Mouse (Mus musculus) adrenal gland, postnatal 36 days (tissue): Measurements from ENCODE around the gene Noct. TPM values are rescaled to one million over a fixed set of nuclear protein-coding genes. Genes with fewer than 3 reads are reported as not detected.
"Not testable (repeated sequence)": the region's sequence is repeated elsewhere in the genome, so short reads cannot be mapped to it uniquely, and the experiment has no call there.

Source experiments
- DNase-seq, 2 experiments: peaks; one replicate each; pipeline ENCODE4 v3.0.0; 2021; ENCODE audit warnings: mixed read lengths in 1 of 2
- long read RNA-seq, 2 experiments: library from polyadenylated mRNA; stranded (forward); transcript quantifications; one replicate each; pipeline ENCODE4 v2.0.0; 2021; ENCODE audit warnings: borderline sequencing depth in 2 of 2
- total RNA-seq, 2 experiments: library from RNA; stranded (reverse); gene quantifications; 2 replicates each; pipeline ENCODE4 v1.2.3; 2021

The Noct gene
- total RNA-seq, result 10 to 100 TPM; 18.4 to 31.1 TPM
- long read RNA-seq, experiment 1, full-length matches to known transcripts, result 28 of 29 reads
- long read RNA-seq, experiment 1, partial matches to known transcripts, result 0 of 29 reads
- long read RNA-seq, experiment 1, other reads (novel, unspliced or antisense), result 1 of 29 reads
- long read RNA-seq, experiment 2, partial matches to known transcripts, result 0 of 4 reads
- long read RNA-seq, experiment 2, other reads (novel, unspliced or antisense), result 1 of 4 reads

GRCm38 (mm10) chr3:51224363-51225225 lies at the start of gene Noct:
TSS of gene Noct (plus strand) at chr3:51224447.
- DNase-seq, result peak; percentile 91

DNA sequence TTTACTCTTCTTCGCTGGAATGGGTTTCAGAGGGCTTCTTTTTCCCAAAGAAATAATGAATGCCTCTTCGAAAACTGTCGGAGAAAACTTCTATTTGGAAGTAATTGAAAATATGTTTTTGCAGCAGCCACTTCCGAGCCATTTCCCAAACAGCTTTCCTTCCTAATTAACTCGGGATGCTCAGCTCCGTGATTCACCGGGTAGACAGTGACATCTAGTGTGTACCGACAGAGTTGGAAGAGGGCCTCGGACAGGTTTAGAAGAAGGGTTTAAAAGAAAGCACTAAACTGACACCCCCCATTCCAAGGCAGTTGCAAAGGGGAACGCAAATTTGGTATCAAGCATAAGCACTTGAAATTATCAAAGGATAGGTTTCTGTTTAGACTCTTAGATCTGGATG lies 46.1 kb upstream of the Noct start:
- DNase-seq, result no peak

- no peak for DNase-seq
Observed at GRCm38 (mm10) chr3:51179460-51180146, 44.6 kb upstream of the Noct start.

GRCm38 (mm10) chr3:51180341-51180940 lies 43.8 kb upstream of the Noct start:
- no peak for DNase-seq

DNA sequence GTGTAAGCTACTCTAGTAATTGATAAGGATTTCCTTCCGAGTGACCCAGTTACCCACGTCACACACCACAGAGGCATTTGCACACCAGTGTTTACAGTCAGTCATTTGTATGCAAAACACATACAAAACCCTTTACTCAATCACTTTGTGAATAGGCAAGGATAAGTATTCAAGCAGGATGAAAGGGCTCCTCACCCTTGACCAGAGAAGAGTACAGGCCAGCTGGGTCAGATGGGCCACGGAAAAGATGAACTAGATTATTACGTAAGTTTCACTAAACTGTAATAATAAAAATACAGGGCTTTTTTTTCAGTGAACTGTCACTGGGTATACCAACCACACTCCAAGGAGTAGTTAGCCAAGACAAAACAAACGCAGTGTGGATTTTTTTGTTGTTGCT lies 41.8 kb upstream of the Noct start:
- no peak for DNase-seq

DNA sequence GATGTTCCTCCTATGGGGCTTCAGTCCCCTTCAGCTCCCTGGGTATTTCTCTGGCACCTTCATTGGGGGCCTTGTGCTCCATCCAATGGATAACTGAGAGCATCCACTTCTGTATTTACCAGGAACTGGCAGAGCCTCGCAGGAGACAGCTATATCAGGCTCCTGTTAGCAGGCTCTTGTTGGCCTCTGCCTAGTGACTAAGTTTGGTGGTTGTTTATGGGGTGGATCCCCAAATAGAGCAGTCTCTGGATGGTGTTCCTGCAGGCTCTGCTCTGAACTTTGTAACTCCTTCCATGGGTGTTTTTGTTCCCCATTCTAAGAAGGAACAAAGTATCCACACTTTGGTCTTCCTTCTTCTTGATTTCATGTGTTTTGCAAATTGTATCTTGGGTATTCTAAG lies 40.7 kb upstream of the Noct start:
- not testable (repeated sequence) for DNase-seq

- not testable (repeated sequence) for DNase-seq
Observed at GRCm38 (mm10) chr3:51183967-51184366, 40.3 kb upstream of the Noct start.

GRCm38 (mm10) chr3:51184715-51185114 lies 39.5 kb upstream of the Noct start:
- no peak for DNase-seq

DNA sequence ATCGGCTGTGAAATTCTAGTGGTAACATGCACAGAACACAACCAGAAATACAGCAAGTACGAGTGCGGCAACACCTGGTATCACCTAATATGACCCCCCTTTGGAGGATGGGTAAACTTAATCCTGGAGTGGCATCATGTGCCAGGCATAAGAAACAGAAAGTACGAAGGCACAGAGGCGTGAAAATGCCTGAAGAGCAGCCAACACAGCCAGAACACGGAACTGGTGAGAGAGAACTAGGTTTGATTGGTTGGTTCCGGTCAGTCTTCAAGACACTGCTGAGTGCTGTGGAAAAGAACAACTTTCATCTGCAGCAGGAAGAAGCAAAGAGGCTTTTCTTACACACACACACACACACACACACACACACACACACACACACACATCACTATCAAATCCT lies 38.8 kb upstream of the Noct start:
- no peak for DNase-seq

GRCm38 (mm10) chr3:51194075-51194474 lies 30.2 kb upstream of the Noct start:
- DNase-seq, result peak; percentile 25 to 72

- DNase-seq, result peak; percentile 83 to 84
Observed at GRCm38 (mm10) chr3:51195321-51195720, 28.9 kb upstream of the Noct start.

GRCm38 (mm10) chr3:51195736-51196135 lies 28.5 kb upstream of the Noct start:
- no peak for DNase-seq

DNA sequence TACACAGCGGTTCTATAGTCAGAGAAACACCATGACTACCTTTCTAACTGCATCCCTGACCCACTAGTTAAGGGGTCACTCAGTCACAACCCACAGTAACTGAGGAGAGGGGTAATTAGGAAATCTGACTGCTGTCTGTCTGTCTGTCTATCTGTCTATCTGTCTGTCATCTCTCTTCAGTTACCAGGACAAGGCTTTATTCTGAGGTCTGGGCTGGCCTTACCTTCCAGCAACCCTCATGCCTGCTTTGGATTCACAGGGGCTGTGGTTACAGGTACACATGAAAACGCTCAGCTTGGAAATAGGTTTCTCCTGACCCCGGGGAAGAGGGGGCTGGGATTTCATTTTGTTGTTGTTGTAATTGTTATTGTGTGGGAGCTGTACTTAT lies 27.5 kb upstream of the Noct start:
- DNase-seq, result no peak

DNA sequence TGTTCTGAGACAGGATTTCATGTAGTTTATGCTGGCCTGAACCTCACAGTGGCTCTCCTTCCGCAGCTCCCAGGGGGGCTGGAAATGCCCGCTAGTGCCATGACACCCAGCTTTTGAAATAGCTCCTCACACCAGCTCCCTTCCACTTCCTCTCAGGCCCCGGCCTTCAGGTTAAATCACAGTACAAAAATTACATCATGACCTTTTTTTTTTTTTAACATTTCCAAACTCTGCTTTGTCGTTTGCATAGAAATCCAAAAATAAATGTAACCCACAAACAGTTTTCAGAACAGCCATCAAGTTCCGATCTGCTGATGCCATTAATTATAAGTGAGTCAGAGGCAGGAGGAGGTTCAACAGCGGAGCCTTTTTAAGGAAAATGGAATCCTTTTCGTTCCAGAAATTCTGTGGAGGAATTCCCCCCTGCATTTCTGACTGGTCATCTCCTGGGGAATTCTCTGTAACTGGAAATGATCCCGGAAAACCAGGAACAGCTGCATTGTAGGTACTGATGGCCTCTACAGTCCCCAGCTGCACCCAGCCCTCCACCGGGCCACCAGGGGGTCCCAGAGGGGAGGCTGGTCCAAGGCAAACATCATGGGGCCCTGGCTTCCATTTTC lies 27.0 kb upstream of the Noct start:
- peak; percentile 49 to 67 for DNase-seq

- no peak for DNase-seq
Observed at GRCm38 (mm10) chr3:51198291-51198690, 26.0 kb upstream of the Noct start.

GRCm38 (mm10) chr3:51199130-51199529 lies 25.1 kb upstream of the Noct start:
- no peak for DNase-seq

- DNase-seq, result no peak
Observed at GRCm38 (mm10) chr3:51200311-51200710, 23.9 kb upstream of the Noct start.

- no peak for DNase-seq
Observed at GRCm38 (mm10) chr3:51200894-51201293, 23.4 kb upstream of the Noct start.

DNA sequence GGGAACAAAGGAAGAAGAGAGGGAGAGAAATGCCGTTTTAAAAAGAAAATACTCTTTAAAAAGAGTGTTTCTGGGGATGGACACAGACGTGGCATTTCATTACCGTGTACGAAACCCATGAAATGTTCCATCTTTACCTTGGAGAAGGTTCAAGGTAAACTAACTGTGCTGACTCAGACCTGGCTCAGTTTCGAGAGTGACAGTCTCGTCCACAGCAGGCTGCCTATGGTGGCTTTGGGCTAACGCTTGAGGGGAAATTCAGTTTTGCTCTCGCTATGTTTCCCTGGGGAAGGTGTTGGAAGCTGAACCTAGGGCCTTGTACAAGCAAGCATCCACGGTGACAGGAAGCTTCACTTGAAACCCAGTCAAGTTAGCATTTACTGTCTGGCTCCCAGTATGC lies 22.3 kb upstream of the Noct start:
- DNase-seq, result peak; percentile 57 to 63

DNA sequence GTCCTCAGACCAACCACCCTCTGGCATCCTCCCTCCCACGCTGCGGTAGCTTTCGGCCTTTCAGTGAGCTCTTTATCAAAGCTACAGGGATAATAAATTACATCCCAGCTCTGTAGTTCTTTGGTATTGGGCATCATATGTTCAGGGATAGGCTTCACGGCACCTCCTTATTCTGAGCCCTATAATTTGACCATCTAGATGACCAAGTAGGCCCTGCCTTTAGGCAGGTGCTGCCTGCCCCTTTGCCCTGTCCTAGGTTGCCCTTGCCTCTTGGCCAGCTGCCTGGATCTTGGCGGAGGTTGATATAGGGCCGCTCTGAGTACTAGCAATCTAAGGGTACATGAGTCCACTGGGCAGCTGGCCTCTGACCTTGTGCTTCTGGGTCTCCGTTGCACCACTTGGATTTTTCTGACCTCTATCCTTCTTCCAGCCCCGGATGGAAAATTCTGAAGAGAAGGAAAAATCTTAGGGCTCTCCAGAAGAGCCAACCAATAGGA lies 21.7 kb upstream of the Noct start:
- DNase-seq, result peak; percentile 76 to 83

DNA sequence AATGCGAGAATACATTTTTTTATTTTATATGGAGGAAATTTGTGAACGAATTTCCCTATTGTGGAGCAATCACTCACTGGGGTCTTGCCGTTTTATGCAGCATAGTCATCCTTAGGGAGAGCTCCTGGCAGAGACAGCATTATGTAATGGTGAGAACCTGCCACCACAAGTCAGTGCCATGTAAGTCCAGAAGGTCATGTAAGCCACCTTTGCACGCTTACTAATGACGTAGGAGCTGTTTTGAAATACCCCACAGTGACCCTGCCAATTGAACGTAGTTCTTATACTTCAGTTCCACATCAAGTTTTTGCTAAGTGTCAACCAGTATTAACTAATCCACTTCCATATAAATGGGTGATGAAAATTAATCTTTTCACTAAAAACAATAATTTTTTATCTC lies 20.3 kb upstream of the Noct start:
- DNase-seq, result no peak

DNA sequence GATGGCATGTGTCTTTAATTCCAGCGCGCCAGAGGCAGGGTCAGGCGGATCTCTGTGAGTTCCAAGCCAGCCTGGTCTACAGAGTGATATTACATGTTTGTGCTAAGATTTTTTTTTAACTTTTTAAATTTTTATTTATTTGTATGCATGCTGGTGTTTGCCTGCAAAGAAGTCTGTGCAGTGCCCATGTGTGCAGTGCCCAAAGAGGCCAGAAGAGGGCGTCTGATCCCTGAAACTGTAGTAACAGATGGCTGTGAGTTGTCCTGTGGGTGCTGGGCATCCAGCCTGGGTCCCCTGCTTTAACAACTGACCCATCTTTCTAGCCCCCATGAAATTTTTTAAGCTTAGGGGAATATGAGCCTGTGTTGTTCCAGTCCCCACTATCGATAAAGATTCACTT lies 19.8 kb upstream of the Noct start:
- DNase-seq, result no peak
